Mouse (Mus musculus): ENCODE data around the gene Prkch.

Gene Prkch

DNA sequence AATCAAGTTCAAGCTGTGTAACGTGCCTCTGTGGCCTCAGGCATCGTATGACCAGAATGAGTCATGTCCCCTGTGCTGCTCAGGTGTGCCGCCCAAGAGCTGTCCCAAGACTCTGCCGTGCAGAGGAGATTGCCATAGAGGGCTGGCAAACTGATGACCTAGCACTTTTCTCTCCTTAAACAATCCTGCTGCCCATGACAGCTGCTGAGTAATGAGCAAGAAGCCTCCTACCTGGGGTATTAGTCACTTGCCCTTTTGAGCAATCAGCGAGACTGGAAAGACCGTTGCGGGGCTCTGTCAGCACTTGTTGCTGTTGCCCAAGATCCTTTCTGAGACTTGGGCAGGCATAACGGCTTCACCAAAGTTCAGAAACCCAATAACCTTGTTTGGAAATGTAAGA is 171.1 kb downstream of the Prkch start:
- DNase-seq (ENCODE audit: low spot score): no peak

- DNase-seq (ENCODE audit: low spot score): no peak
Observed at GRCm38 (mm10) chr12:73756527-73756926, 171.9 kb downstream of the Prkch start.

- DNase-seq (ENCODE audit: low spot score): no peak
Observed at GRCm38 (mm10) chr12:73762001-73762400, 177.4 kb downstream of the Prkch start.

DNA sequence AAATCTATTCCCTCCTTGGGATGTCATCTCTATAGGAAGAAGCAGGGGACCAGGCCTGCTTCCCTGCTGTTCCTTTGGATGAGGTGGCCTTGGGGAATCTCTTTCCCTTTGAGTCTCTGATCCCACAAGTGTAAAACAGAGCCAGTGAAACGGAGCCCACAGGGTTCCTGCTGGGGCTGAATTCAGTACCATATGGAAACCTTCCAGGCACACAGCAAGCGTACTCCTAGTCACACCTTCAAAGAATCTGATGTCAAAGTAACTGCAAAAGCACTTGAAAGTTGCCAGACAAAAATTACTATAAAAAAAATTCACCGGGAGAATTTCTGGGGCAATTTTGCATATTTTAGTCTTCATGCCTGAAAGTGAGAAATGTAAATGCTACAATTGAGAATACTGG is 178.2 kb downstream of the Prkch start:
- DNase-seq (ENCODE audit: low spot score): no peak

DNA sequence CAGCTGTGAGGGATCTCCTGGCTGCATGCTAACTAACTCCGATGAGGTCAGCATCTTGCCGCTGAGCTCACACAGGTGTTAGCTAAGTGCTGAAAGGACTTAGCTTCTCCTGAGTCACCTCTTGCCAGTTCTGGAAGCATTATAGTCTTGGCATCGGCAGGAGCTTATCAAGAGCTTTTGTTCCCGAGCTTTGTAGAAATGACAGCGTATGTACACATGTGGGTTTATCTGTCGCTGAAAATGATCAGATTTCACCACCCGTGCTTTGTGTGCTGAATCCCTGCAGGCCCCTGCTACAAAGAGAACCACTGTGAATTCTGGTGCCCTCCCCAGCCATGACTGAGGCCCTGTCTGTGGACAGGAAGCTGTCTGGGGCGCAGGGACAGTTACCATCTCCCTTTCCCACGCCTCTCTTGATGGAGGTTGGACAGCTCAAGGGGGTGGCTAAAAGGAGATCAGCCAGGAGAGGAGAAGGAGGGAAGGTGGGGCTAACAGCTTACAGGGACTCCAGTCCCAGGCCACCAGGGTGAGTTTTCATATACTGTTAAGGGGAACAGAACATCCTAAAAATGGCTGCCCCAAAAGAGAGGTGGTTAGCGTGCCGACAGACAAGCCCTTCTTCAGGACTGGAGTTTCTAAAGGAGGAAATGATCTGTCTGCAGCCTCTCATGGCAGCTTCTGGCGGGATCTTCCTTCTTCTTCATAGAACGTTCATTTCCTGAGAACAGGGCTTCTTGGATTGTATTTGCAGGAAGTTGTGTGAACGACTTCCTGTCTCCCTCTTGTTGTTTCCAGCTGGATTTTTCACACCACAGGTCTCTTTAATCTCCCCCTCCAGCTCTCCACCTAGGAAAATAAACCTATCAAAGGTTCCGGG is 180.3 kb downstream of the Prkch start:
- no peak for DNase-seq (ENCODE audit: low spot score)

- no peak for DNase-seq (ENCODE audit: low spot score)
Observed at GRCm38 (mm10) chr12:73766152-73766551, 181.6 kb downstream of the Prkch start.

GRCm38 (mm10) chr12:73768788-73769187 is 184.2 kb downstream of the Prkch start:
- DNase-seq (ENCODE audit: low spot score): no peak

DNA sequence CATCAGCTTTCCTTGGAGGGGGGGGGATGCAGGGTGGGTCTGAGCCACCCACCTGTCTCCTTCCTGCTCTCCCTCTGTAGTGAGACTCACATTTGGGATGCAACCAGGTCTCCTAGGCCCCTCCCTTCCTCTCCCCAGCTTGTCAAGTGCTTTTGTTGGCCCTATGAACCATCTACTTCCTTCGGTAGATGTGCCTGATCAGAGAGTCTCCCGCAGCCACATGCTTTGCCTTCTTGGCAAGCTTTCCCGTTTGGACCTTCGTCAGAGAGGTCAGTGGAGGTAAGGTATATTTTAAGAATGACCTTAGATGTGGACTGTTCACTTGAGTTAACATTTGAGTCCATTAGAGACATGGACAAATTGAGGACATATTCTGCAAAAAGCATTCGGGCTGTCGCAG is 184.9 kb downstream of the Prkch start:
- DNase-seq (ENCODE audit: low spot score): no peak

- no peak for DNase-seq (ENCODE audit: low spot score)
Observed at GRCm38 (mm10) chr12:73770771-73771170, 186.2 kb downstream of the Prkch start.

DNA sequence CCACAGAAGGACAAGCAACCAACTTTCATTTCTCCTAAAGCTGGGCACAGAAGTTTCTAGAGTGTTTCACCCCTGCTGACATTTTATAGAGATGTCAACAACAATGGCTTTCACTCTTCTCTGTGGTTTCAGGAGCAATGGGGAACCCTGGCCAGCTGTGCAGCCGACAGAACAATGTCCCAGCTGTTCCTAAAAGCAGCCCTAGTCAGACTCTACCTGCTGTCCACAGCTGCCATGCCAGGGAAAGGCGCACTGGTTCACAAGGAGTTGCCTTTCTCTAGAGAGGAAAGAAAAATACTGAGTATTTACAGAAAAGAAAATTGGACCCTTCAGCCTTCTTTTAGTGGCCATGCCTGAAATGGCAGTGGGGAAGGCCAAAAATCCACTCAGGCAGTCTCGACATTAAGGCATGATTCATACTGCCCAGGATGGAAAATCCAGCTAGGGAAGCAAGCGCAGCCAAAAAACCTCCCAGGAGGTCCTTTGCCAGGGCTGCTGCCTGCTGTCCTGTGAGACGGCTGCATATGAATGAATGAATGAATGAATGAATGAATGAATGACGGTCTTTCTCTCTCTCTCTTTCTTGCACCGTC is 190.3 kb downstream of the Prkch start:
- DNase-seq (ENCODE audit: low spot score): no peak

DNA sequence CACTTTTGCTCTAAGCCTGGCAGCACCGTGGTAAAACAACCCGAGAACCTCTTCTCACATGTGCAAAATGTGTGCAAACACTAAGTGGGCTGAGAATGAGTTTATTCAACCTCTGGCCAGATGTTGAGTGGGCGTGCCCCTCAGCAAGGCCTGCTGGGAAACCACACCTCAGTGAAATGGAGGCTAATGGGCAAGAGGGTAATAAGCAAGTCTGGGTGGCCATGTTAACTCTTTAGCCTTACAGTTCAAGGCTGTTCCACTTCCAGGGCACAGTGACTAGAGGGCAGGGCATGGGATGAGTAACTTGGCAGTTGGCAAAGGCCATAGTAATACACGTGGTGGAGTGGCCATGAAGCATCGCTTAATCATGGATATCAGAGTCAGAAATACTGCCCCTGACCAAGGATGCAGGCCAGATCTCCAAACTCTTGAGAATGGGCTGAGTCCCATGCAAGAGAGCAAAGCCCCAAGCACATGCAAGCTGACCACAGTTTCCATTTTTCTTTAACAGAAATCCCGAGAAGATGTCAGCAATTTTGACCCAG is 191.9 kb downstream of the Prkch start:
- no peak for DNase-seq (ENCODE audit: low spot score)

DNA sequence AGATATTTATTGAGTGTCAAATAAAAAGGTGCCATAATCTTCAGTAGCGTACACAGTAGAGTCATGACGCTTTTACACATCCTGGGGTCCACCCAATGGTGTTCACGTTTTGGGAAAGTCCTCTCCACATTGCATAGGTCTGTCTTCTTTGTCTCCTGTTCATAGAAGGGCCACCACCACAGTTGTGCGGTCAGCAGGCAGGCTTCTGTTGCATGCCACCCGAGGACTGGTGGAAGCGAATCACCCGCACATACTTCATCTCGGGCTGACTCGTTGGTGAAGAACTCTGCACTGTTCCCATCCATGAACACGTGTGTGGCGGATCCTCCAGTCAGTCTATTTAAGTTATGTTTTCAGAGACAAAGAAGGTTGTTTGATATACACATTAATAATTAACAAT is 193.1 kb downstream of the Prkch start:
- DNase-seq (ENCODE audit: low spot score): no peak

DNA sequence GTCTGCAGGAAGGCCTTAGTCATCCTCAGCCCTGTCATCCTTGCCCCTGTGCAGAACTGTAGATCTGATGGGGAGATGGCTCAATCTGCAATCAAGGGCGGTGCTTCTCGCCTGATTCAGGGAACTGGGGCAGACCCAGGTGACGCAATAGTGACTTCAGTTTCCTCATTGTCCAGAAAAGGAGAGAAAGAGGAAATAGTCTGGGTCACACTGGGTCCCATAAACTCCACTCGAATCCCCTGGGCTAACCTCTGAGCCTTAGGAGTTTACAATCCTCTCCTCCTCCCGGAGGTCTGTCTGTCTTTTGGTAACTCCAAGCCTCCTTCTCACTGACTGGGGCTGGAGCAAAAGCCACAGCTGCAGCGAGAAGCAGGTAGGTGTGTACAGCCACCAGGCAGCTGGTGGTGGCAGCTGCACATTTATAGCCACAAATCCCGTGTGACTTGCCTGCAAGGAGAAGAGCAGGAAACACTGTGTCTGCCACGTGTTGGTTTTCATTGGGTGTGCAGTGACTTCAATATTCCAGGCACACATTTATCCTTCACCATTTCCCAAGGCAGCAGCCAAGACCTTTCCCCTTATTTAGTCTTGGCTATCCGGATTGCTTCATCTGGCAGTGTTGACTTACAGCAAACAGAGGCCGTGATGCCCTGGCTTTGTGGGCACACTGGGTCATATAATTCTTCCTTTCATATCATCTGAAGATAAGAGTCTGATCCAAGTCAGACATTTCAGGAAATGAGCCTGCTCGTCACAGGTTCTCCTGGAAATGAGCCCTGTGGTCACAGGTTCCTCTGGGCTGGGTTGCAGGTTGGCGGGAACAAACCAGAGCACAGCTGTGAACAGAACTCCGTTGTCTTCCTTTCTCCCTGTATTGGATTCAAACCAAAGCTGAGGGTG is 195.0 kb downstream of the Prkch start:
- peak; percentile 50 for DNase-seq (ENCODE audit: low spot score)

DNA sequence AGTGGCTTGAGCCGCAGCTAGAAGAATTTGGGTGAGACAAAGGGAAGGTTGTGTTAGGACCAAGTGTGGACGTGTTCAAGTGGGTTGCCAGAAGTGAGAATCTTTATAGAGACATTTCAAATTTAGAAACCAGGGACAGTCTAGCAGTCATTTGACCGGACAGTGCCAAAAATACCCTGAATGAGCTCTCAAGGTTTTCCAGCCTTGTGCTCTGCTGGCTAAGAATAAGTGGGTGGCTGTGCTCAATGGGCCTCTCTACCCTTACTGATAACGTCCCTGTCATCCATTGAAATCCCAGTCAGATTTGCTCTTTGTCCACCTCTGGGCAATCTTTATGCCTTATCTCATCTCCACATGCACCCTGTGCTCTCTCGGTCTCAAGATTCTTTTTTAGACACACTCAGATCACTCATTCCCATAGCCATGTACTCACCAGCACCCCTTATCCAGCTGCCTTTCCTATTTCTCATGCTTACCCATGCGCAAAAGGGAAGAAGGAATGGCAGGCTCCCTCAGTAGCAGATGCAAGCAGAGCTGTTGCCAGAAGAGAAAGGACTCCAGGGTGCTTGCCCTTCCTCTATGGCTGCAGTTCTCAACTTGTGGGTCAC is 196.9 kb downstream of the Prkch start:
- DNase-seq (ENCODE audit: low spot score): no peak

GRCm38 (mm10) chr12:73786909-73787308 is 202.3 kb downstream of the Prkch start:
- DNase-seq (ENCODE audit: low spot score): peak; percentile 75

- DNase-seq (ENCODE audit: low spot score): peak; percentile 59
Observed at GRCm38 (mm10) chr12:73788850-73789249, 204.3 kb downstream of the Prkch start.

- no peak for DNase-seq (ENCODE audit: low spot score)
Observed at GRCm38 (mm10) chr12:73790571-73791108, 206.0 kb downstream of the Prkch start.

DNA sequence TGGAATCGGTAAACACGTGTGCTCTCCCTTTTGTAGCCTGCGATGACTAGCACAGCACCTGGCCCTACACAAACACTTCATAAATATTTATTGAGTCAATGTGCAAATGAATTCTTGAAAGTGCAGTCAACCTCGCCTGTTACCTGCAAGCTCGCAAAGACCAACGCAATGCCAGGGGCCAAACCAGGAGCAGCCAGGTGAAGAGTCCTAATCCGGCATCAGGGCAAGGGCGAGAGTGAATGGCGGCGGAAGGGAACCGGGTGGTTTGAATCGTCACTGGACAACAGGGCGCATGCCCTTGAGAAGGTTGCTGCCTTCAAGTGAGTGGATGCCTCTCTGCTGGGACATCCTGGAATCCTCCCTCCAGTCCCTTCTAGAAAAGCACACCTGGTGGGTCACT is 208.6 kb downstream of the Prkch start:
- DNase-seq (ENCODE audit: low spot score): no peak

- no peak for DNase-seq (ENCODE audit: low spot score)
Observed at GRCm38 (mm10) chr12:73793744-73794143, 209.1 kb downstream of the Prkch start.

DNA sequence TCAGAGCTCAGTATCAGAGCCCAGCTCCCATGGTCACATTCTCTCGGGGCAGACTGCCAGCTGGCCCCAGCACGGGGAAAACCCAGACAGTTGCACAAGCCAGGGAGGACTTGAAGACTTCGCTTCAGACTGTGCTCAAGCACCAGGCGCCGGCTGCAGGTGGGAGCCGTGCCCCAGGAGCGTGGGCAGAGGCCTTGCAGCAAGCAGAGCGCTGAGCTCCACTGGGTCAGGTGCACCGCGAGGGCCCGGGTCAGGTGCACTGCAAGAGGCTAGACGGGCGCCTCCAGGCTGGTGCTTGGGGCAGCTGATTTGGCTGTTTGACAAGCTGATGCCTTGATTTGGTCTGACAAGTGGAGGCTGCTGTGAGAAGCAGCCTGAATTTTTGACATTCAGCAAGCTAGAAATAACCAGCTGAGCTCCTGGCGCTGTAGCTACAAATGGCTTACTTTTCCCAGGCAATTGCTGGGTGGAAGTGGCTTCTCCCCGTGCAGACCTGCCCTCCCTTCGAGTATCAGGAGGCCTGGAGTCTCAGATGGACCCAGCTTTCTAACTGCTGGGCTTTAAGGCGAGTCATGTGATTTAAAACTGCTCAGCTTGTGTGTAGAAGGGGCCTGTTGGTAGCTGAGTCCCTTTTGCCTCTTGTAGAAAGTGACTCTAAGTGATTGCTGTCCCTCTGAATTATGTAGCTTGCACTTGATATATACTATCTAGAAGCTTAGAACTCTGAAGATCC is 209.7 kb downstream of the Prkch start:
- peak; percentile 91 for DNase-seq (ENCODE audit: low spot score)

GRCm38 (mm10) chr12:73799671-73800070 is 215.1 kb downstream of the Prkch start:
- DNase-seq (ENCODE audit: low spot score): no peak
